Mouse (Mus musculus): Measurements from ENCODE around the gene Olfr885. TPM values are rescaled to one million over a fixed set of nuclear protein-coding genes. Genes with fewer than 3 reads are reported as not detected.

The Olfr885 gene
- polyA plus RNA-seq (2015; fragmentation: Nextera tagmentation; extraction: Ambion mirVana): not detected in 2 replicates

- DNase-seq (ENCODE audit: low spot score): no peak
- Histone ChIP-seq H3K4me1 (replicated peaks; ENCODE audit: insufficient read depth, low read length) (no peaks in the 10 kb centered on the region), H3K9me3 (replicated peaks; ENCODE audit: low read length) (no peaks in the 10 kb centered on the region), H3K4me2 (ENCODE audit: low read length) (no peak within 1 kb of the TSS), H3K27ac (no peak within 1 kb of the TSS), H3K4me3 (replicated peaks; ENCODE audit: low read depth, low read length) (no peak within 1 kb of the TSS), H3K27me3 (ENCODE audit: insufficient read depth, low read length) (no peaks in the 10 kb centered on the region), H3K9ac (ENCODE audit: low read depth, low read length) (no peak within 1 kb of the TSS), H3K36me3 (ENCODE audit: insufficient read depth, low read length) (no peaks in the 10 kb centered on the region)
- no peak for ATAC-seq (replicated peaks; ENCODE audit: low FRiP score, low read depth)
- 85% methylated on average over 3 of the region's 3 CpGs for WGBS
- TF ChIP-seq CTCF (IDR thresholded peaks at IDR 0.05; ENCODE audit: low read depth): no peak
These were observed at the start of gene Olfr885 for GRCm38 (mm10) chr9:38061022-38061421. TSS of gene Olfr885 (plus strand) at chr9:38061322.

GRCm38 (mm10) chr9:38025508-38025907 is 35.6 kb upstream of the Olfr885 start, which contains the start of gene Olfr883:
TSS of gene Olfr883 (plus strand) at chr9:38025808.
- WGBS: 70% methylated on average over 1 of the region's 1 CpGs
- no peak for ATAC-seq (replicated peaks; ENCODE audit: low FRiP score, low read depth)

GRCm38 (mm10) chr9:38046255-38046654 is 14.9 kb upstream of the Olfr885 start, which contains the start of gene Olfr884:
TSS of gene Olfr884 (plus strand) at chr9:38046555.
- no peaks in the 10 kb centered on the region for H3K27me3 ChIP-seq (ENCODE audit: insufficient read depth, low read length)
- 61% methylated on average over 1 of the region's 1 CpGs for WGBS
- no peak within 1 kb of the TSS for H3K4me3 ChIP-seq (replicated peaks; ENCODE audit: low read depth, low read length)
- H3K4me1 ChIP-seq (replicated peaks; ENCODE audit: insufficient read depth, low read length): no peaks in the 10 kb centered on the region
- ATAC-seq (replicated peaks; ENCODE audit: low FRiP score, low read depth) (no peak), DNase-seq (ENCODE audit: low spot score) (no peak)
- H3K27ac ChIP-seq: no peak within 1 kb of the TSS
- no peaks in the 10 kb centered on the region for H3K36me3 ChIP-seq (ENCODE audit: insufficient read depth, low read length)
- no peak for TF ChIP-seq CTCF (IDR thresholded peaks at IDR 0.05; ENCODE audit: low read depth)
- H3K9ac ChIP-seq (ENCODE audit: low read depth, low read length): no peak within 1 kb of the TSS
- no peak within 1 kb of the TSS for H3K4me2 ChIP-seq (ENCODE audit: low read length)
- no peaks in the 10 kb centered on the region for H3K9me3 ChIP-seq (replicated peaks; ENCODE audit: low read length)

More at GRCm38 (mm10) chr9:38025508-38025907, 35.6 kb upstream of the Olfr885 start, which contains the start of gene Olfr883:
- no peaks in the 10 kb centered on the region for H3K4me1 ChIP-seq (replicated peaks; ENCODE audit: insufficient read depth, low read length)
- no peak within 1 kb of the TSS for H3K4me2 ChIP-seq (ENCODE audit: low read length)
- H3K27ac ChIP-seq: no peak within 1 kb of the TSS
- H3K36me3 ChIP-seq (ENCODE audit: insufficient read depth, low read length): no peaks in the 10 kb centered on the region
- H3K4me3 ChIP-seq (replicated peaks; ENCODE audit: low read depth, low read length): no peak within 1 kb of the TSS
- TF ChIP-seq CTCF (IDR thresholded peaks at IDR 0.05; ENCODE audit: low read depth): no peak
- no peak for DNase-seq (ENCODE audit: low spot score)
- H3K9ac ChIP-seq (ENCODE audit: low read depth, low read length): no peak within 1 kb of the TSS
- H3K9me3 ChIP-seq (replicated peaks; ENCODE audit: low read length): no peaks in the 10 kb centered on the region
- no peaks in the 10 kb centered on the region for H3K27me3 ChIP-seq (ENCODE audit: insufficient read depth, low read length)

GRCm38 (mm10) chr9:38083772-38084171 is 22.6 kb downstream of the Olfr885 start, which contains the start of gene Olfr887:
TSS of gene Olfr887 (plus strand) at chr9:38084072.
- no peaks in the 10 kb centered on the region for H3K4me1 ChIP-seq (replicated peaks; ENCODE audit: insufficient read depth, low read length)
- TF ChIP-seq CTCF (IDR thresholded peaks at IDR 0.05; ENCODE audit: low read depth): no peak
- no peak for DNase-seq (ENCODE audit: low spot score)

GRCm38 (mm10) chr9:38107828-38108227 is 46.7 kb downstream of the Olfr885 start, which contains the start of gene Olfr888:
TSS of gene Olfr888 (plus strand) at chr9:38108128.
- DNase-seq (ENCODE audit: low spot score) (no peak), ATAC-seq (replicated peaks; ENCODE audit: low FRiP score, low read depth) (no peak)
- Histone ChIP-seq H3K9ac (ENCODE audit: low read depth, low read length) (no peak within 1 kb of the TSS), H3K36me3 (ENCODE audit: insufficient read depth, low read length) (no peaks in the 10 kb centered on the region), H3K27me3 (ENCODE audit: insufficient read depth, low read length) (no peaks in the 10 kb centered on the region), H3K4me2 (ENCODE audit: low read length) (no peak within 1 kb of the TSS), H3K4me3 (replicated peaks; ENCODE audit: low read depth, low read length) (no peak within 1 kb of the TSS), H3K9me3 (replicated peaks; ENCODE audit: low read length) (no peaks in the 10 kb centered on the region), H3K27ac (no peak within 1 kb of the TSS), H3K4me1 (replicated peaks; ENCODE audit: insufficient read depth, low read length) (no peaks in the 10 kb centered on the region)
- whole genome bisulfite sequencing: 69% methylated on average over 1 of the region's 1 CpGs
- no peak for TF ChIP-seq CTCF (IDR thresholded peaks at IDR 0.05; ENCODE audit: low read depth)

More at GRCm38 (mm10) chr9:38083772-38084171, 22.6 kb downstream of the Olfr885 start, which contains the start of gene Olfr887:
- H3K27me3 ChIP-seq (ENCODE audit: insufficient read depth, low read length): no peaks in the 10 kb centered on the region
- H3K9ac ChIP-seq (ENCODE audit: low read depth, low read length): no peak within 1 kb of the TSS
- no peak within 1 kb of the TSS for H3K27ac ChIP-seq
- no peaks in the 10 kb centered on the region for H3K36me3 ChIP-seq (ENCODE audit: insufficient read depth, low read length)
- no peaks in the 10 kb centered on the region for H3K9me3 ChIP-seq (replicated peaks; ENCODE audit: low read length)
- no peak for ATAC-seq (replicated peaks; ENCODE audit: low FRiP score, low read depth)
- no peak within 1 kb of the TSS for H3K4me3 ChIP-seq (replicated peaks; ENCODE audit: low read depth, low read length)
- no peak within 1 kb of the TSS for H3K4me2 ChIP-seq (ENCODE audit: low read length)
- 75% methylated on average over 1 of the region's 1 CpGs for WGBS

Other genes starting within 250 kb of the Olfr885 start
- gene Olfr877, start 207.1 kb upstream of the Olfr885 start, polyA plus RNA-seq (2015; fragmentation: Nextera tagmentation; extraction: Ambion mirVana): not detected in 2 replicates
- not detected in 2 replicates for gene Olfr145, start 164.6 kb upstream of the Olfr885 start, polyA plus RNA-seq (2015; fragmentation: Nextera tagmentation; extraction: Ambion mirVana)
- not detected in 2 replicates for gene Olfr878, start 143.5 kb upstream of the Olfr885 start, polyA plus RNA-seq (2015; fragmentation: Nextera tagmentation; extraction: Ambion mirVana)
- not detected in 2 replicates for gene Olfr881, start 69.5 kb upstream of the Olfr885 start, polyA plus RNA-seq (2015; fragmentation: Nextera tagmentation; extraction: Ambion mirVana)
- gene Olfr883, start 35.5 kb upstream of the Olfr885 start, polyA plus RNA-seq (2015; fragmentation: Nextera tagmentation; extraction: Ambion mirVana): not detected in 2 replicates
- gene Olfr884, start 14.8 kb upstream of the Olfr885 start, polyA plus RNA-seq (2015; fragmentation: Nextera tagmentation; extraction: Ambion mirVana): not detected in 2 replicates
- not detected in 2 replicates for gene Olfr887, start 22.8 kb downstream of the Olfr885 start, polyA plus RNA-seq (2015; fragmentation: Nextera tagmentation; extraction: Ambion mirVana)
- not detected in 2 replicates for gene Olfr888, start 46.8 kb downstream of the Olfr885 start, polyA plus RNA-seq (2015; fragmentation: Nextera tagmentation; extraction: Ambion mirVana)
- gene Olfr889, start 53.9 kb downstream of the Olfr885 start, polyA plus RNA-seq (2015; fragmentation: Nextera tagmentation; extraction: Ambion mirVana): 0.03 TPM in 1 of 2 replicates, not detected in the other
- gene Olfr890, start 81.2 kb downstream of the Olfr885 start, polyA plus RNA-seq (2015; fragmentation: Nextera tagmentation; extraction: Ambion mirVana): not detected in 2 replicates
- gene Olfr891, start 119.5 kb downstream of the Olfr885 start, polyA plus RNA-seq (2015; fragmentation: Nextera tagmentation; extraction: Ambion mirVana): not detected in 2 replicates
- not detected in 2 replicates for gene Olfr893, start 147.0 kb downstream of the Olfr885 start, polyA plus RNA-seq (2015; fragmentation: Nextera tagmentation; extraction: Ambion mirVana)
- not detected in 2 replicates for gene Olfr894, start 156.7 kb downstream of the Olfr885 start, polyA plus RNA-seq (2015; fragmentation: Nextera tagmentation; extraction: Ambion mirVana)
- not detected in 2 replicates for gene Olfr143, start 191.5 kb downstream of the Olfr885 start, polyA plus RNA-seq (2015; fragmentation: Nextera tagmentation; extraction: Ambion mirVana)
- not detected in 2 replicates for gene Olfr895, start 206.5 kb downstream of the Olfr885 start, polyA plus RNA-seq (2015; fragmentation: Nextera tagmentation; extraction: Ambion mirVana)
- gene Olfr896-ps1, start 229.8 kb downstream of the Olfr885 start, polyA plus RNA-seq (2015; fragmentation: Nextera tagmentation; extraction: Ambion mirVana): not detected in 2 replicates